Mouse (Mus musculus): ENCODE measurements around the gene Bad.

- TF ChIP-seq CTCF (IDR thresholded peaks at IDR 0.05; ENCODE audit: insufficient read depth, low read depth, low read length) (no peak), POLR2A (IDR thresholded peaks at IDR 0.05; ENCODE audit: insufficient read depth, low read depth, low read length) (no peak)
These were observed 36.0 kb upstream of the Bad start for GRCm38 (mm10) chr19:6905498-6906159.
